Mouse (Mus musculus) lung, postnatal 0 days (tissue): ENCODE data around the gene Tarbp1.

Source experiments
- CTCF ChIP-seq: IDR thresholded peaks from 2 replicates; pipeline ENCODE4 v1.5.1; 2016; ENCODE audit warnings: antibody characterized with exemption, mild to moderate bottlenecking
- EP300 ChIP-seq: IDR thresholded peaks from 2 replicates; pipeline ENCODE4 v1.6.1; 2016; ENCODE audit warnings: antibody characterized with exemption, mild to moderate bottlenecking, control low read depth

DNA sequence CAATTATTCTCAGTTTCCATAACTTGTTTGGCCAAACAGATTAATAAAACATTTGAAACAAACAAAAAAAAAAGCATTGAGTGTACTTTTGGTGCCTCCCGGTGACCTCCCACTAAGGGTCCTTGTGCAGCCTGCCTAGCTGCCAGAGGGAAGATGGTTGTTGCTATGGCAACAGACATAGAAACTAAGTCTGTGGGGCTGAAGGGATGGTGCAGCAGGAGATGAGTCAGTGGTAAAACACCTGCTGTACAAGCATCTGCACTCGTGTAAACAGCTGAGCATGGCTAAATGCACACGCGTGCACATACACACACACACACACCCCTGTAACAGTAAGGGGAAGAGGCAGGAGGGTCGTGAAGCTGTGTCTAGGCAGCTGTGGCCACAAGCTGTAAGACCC is 78.9 kb downstream of the Tarbp1 start:
- TF ChIP-seq CTCF (no peak), EP300 (no peak)
